Mouse (Mus musculus) lung, postnatal 0 days (tissue): ENCODE data around the gene 1700014D04Rik.

Experiments
- CTCF ChIP-seq: IDR thresholded peaks from 2 replicates; pipeline ENCODE4 v1.5.1; 2016; ENCODE audit warnings: antibody characterized with exemption, mild to moderate bottlenecking
- EP300 ChIP-seq: IDR thresholded peaks from 2 replicates; pipeline ENCODE4 v1.6.1; 2016; ENCODE audit warnings: antibody characterized with exemption, mild to moderate bottlenecking, control low read depth

GRCm38 (mm10) chr13:59735190-59735589, 11.4 kb downstream of the 1700014D04Rik start:
- peak; percentile 58 for TF ChIP-seq CTCF
- TF ChIP-seq EP300: no peak
